Mouse (Mus musculus) midbrain, embryonic 14.5 days (tissue): ENCODE data around the gene Coq2. TPM values are rescaled to one million over a fixed set of nuclear protein-coding genes. Genes with fewer than 3 reads are reported as not detected.

Experiments
- ATAC-seq: fragments of 200-750 bp; cut with Nextera tagmentation; 2 replicates; pipeline ENCODE4 v1.8.0; 2017; ENCODE audit warnings: moderate number of reproducible peaks, moderate library complexity; ENCODE audit not compliant: low FRiP score, low TSS enrichment
- DNase-seq: peaks from one replicate; pipeline ENCODE4 v3.0.0-alpha.2; 2015
- H3K27ac ChIP-seq: fragments of 300-500 bp; sonication (generic); replicated peaks from 2 replicates; pipeline ENCODE4 v1.5.1; 2014; ENCODE audit warnings: mild to moderate bottlenecking, low read depth, low read length, moderate library complexity
- H3K27me3 ChIP-seq: fragments of 300-500 bp; sonication (generic); 2 replicates; pipeline ENCODE4 v1.6.1; 2014; ENCODE audit warnings: low read length, control low read depth, mixed read lengths; ENCODE audit not compliant: control insufficient read depth, insufficient read depth
- H3K36me3 ChIP-seq: fragments of 300-500 bp; sonication (generic); 2 replicates; pipeline ENCODE4 v1.6.1; 2014; ENCODE audit warnings: low read length, control low read depth; ENCODE audit not compliant: control insufficient read depth, insufficient read depth
- H3K4me1 ChIP-seq: fragments of 300-500 bp; sonication (generic); 2 replicates; pipeline ENCODE4 v1.6.1; 2014; ENCODE audit warnings: mild to moderate bottlenecking, antibody characterized with exemption, low read length, control low read depth; ENCODE audit not compliant: control insufficient read depth, insufficient read depth
- H3K4me2 ChIP-seq: fragments of 300-500 bp; sonication (generic); 2 replicates; pipeline ENCODE4 v1.6.1; 2014; ENCODE audit warnings: mild to moderate bottlenecking, low read length, moderate library complexity
- H3K4me3 ChIP-seq: fragments of 300-500 bp; sonication (generic); replicated peaks from 2 replicates; pipeline ENCODE4 v1.5.1; 2014; ENCODE audit warnings: low read depth, low read length
- H3K9ac ChIP-seq: fragments of 300-500 bp; sonication (generic); replicated peaks from 2 replicates; pipeline ENCODE4 v1.6.1; 2014; ENCODE audit warnings: mild to moderate bottlenecking, low read length, moderate library complexity
- H3K9me3 ChIP-seq: fragments of 300-500 bp; sonication (generic); 2 replicates; pipeline ENCODE4 v1.6.1; 2016; ENCODE audit warnings: low read length, control low read depth, mixed read lengths; ENCODE audit not compliant: control insufficient read depth
- WGBS: fragments of 180-500 bp; shearing (Covaris S2); extraction: QIAGEN DNeasy Blood & Tissue Kit; methylation state at CpG from one replicate; pipeline ENCODE4 v1.1.7; 2014; 5-methylcytosine and 5-hydroxymethylcytosine counted together
- polyA plus RNA-seq: library from polyadenylated mRNA; unstranded; fragments of >200 nt; fragmentation: Nextera tagmentation; extraction: Ambion mirVana; gene quantifications from 2 replicates; pipeline ENCODE4 v1.2.1, GENCODE M21; 2014

The Coq2 gene
- polyA plus RNA-seq, 1 experiment from 2014 or later, result 54.8 TPM

DNA sequence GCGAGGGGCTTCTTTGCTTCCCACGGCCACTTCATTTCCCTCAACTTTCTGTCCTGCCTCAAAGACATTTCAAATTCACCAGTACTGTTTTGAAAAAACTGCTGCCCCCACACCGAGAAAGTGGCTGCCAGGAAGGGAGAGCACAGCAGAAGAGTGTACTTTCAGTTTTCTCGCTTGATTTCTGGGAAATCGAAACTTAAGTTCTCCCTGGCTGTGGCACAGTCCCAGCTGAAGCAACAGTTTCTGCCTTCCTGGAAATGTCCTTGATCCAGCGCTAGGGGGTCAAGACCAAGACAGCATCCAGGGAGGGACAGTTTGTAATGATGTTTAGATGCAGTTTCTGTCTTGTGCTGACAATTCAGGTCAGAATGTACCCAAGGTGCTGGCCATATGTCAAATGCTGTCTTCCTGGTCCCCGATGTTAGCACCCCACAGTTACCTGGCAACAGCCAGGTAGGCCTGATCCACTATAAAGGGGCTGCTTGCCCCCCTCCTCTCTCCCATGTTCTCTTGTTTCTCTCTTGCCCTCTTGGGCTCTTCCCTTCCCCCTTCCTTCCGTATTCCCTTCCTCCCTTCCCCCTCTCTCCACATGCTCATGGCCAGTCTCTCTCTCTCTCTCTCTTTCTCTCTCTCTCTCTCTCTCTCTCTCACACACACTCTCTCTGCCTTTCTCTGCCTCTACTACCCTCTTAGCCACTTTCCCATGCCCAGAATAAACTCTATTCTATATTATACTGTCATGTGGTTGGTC lies 38.0 kb downstream of the Coq2 start:
- WGBS, result 77% methylated on average over 8 of the region's 8 CpGs
- no peaks in the 10 kb centered on the region for H3K9me3 ChIP-seq
- H3K9ac ChIP-seq, result no peak overlapping the region
- no peak overlapping the region for H3K27ac ChIP-seq
- H3K27me3 ChIP-seq, result no peaks in the 10 kb centered on the region
- H3K4me2 ChIP-seq, result no peak overlapping the region
- ATAC-seq (no peak), DNase-seq (no peak)
- H3K4me3 ChIP-seq, result no peak overlapping the region
- no peaks in the 10 kb centered on the region for H3K36me3 ChIP-seq
- no peaks in the 10 kb centered on the region for H3K4me1 ChIP-seq

DNA sequence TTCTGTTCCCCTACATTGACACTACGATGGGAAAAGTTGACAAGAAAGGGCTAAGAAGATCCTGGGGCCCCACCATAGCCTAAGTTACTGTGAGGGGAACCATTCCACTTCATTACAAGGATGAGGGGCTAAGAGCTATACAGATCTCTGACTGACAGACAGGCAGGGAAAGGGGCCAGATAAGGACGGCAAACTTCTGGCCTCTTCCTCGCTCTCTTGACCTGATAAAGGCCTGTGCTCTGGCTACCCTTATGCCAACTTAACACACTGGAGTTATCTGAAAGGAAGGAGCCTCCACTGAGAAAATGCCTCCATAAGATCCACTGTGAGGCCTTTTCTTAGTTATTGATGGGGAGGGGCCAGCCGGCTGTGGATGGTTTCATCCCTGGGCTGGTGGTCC lies 39.0 kb downstream of the Coq2 start:
- Histone ChIP-seq H3K9ac (no peak overlapping the region), H3K4me3 (no peak overlapping the region), H3K36me3 (no peaks in the 10 kb centered on the region), H3K9me3 (no peaks in the 10 kb centered on the region), H3K27me3 (no peaks in the 10 kb centered on the region), H3K27ac (no peak overlapping the region), H3K4me2 (no peak overlapping the region), H3K4me1 (no peaks in the 10 kb centered on the region)
- no peak for ATAC-seq
- no peak for DNase-seq
- 95% methylated on average over 4 of the region's 4 CpGs for WGBS

DNA sequence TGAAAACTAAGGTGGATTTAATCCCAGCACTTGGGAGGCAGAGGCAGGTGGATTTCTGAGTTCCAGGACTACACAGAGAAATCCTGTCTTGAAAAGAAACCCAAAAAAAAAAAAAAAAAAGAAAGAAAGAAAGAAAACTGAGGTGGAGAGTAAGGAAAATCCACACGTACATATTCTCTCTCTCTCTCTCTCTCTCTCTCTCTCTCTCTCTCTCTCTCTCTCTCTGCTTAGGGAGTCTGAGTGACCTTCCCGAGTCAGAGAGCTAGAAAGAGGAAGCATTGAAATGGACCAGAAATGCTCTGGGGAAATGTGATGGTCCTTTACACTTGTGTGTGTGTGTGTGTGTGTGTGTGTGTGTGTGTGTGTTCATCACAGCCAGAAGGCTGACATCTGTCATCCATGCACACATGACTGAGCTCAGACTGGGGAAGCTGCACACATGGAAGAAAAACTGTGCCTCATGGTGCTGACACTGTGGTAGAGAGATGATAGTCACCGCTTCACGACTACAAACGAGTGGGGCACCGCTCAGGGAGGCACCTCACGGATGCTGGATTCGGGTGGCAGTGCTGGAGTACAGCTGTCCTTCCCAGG lies 40.0 kb downstream of the Coq2 start:
- no peaks in the 10 kb centered on the region for H3K36me3 ChIP-seq
- no peaks in the 10 kb centered on the region for H3K27me3 ChIP-seq
- 88% methylated on average over 8 of the region's 8 CpGs for WGBS
- H3K27ac ChIP-seq, result no peak overlapping the region
- H3K9ac ChIP-seq, result no peak overlapping the region
- H3K4me1 ChIP-seq, result no peaks in the 10 kb centered on the region
- H3K4me3 ChIP-seq, result no peak overlapping the region
- no peak overlapping the region for H3K4me2 ChIP-seq
- ATAC-seq, result no peak
- no peaks in the 10 kb centered on the region for H3K9me3 ChIP-seq
- no peak for DNase-seq

DNA sequence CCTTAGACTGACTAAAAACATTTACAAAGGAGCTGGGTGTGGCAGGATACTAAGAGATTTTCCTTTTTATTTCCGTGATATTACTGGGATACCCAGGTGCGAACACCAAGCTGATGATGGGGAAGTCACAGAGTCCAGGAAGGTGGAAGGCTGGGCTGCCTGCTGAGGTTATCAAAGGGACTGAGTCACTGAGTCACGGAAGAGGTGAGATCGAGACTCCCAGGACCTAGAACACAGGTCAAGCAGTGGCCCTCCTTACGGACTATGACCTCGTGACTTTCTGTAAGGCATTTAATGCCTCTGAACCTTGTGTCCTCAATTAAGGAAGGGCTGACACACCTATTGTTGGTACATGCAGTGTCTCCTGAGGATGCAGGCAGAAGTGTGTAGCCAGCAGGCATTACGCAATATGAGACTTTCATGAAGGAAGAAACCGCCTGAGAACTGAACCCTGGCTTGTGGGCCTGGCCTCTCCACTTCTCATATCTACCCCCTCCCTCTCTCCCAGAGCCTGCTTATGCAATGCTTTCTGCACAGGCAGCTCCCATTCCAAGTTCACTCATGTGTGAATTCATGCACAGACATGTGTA lies 42.3 kb downstream of the Coq2 start:
- H3K36me3 ChIP-seq, result no peaks in the 10 kb centered on the region
- WGBS, result 92% methylated on average over 8 of the region's 8 CpGs
- DNase-seq (no peak), ATAC-seq (no peak)
- H3K4me3 ChIP-seq, result no peak overlapping the region
- H3K9me3 ChIP-seq, result no peaks in the 10 kb centered on the region
- H3K27ac ChIP-seq, result no peak overlapping the region
- no peaks in the 10 kb centered on the region for H3K27me3 ChIP-seq
- no peaks in the 10 kb centered on the region for H3K4me1 ChIP-seq
- no peak overlapping the region for H3K4me2 ChIP-seq
- H3K9ac ChIP-seq, result no peak overlapping the region

DNA sequence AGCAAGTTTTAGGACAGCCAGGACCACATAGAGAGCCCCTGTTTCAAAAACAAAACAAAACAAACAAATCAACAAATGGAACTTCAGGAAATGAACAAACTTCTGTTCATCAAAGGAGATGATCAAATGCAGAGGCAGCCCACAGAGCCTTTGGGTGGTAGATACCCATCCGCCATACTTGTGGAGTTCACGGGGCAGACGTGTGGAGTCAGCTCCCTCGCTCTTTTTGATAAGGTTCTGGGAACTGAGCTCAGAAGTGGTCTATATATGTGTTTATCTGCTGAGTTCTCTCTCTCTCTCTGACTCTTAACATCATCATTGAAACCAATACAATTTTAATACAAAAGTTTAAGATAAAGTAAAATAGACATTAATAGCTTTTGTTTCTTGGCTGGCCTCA lies 46.1 kb downstream of the Coq2 start:
- H3K27ac ChIP-seq, result no peak overlapping the region
- H3K27me3 ChIP-seq, result no peaks in the 10 kb centered on the region
- H3K4me1 ChIP-seq, result no peaks in the 10 kb centered on the region
- no peaks in the 10 kb centered on the region for H3K9me3 ChIP-seq
- H3K4me2 ChIP-seq, result no peak overlapping the region
- ATAC-seq (no peak), DNase-seq (no peak)
- no peaks in the 10 kb centered on the region for H3K36me3 ChIP-seq
- 94% methylated on average over 4 of the region's 4 CpGs for WGBS
- H3K9ac ChIP-seq, result no peak overlapping the region
- no peak overlapping the region for H3K4me3 ChIP-seq

DNA sequence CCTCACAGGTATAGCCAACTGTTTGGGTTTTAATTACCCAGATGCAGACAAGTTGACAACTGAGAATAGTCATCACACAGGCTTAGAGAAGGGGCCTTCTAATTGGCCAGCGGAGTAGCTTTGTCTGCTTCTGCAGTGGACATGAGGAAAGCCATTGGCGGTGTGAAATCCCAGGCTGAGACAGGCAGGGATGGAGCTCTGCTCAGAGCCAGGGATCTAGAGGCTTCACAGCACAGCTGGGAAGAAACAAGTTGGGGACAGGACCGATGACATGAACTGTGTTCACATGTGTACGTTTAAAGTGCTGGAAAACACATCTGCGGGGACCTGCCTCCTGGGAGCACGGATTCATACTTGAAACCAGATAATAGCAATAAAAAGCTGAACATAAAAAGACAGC lies 48.4 kb downstream of the Coq2 start:
- no peak overlapping the region for H3K9ac ChIP-seq
- H3K4me1 ChIP-seq, result no peaks in the 10 kb centered on the region
- no peak for ATAC-seq
- no peaks in the 10 kb centered on the region for H3K36me3 ChIP-seq
- H3K27me3 ChIP-seq, result no peaks in the 10 kb centered on the region
- WGBS, result 75% methylated on average over 6 of the region's 6 CpGs
- DNase-seq, result no peak
- H3K4me3 ChIP-seq, result no peak overlapping the region
- no peaks in the 10 kb centered on the region for H3K9me3 ChIP-seq
- no peak overlapping the region for H3K27ac ChIP-seq
- H3K4me2 ChIP-seq, result no peak overlapping the region

DNA sequence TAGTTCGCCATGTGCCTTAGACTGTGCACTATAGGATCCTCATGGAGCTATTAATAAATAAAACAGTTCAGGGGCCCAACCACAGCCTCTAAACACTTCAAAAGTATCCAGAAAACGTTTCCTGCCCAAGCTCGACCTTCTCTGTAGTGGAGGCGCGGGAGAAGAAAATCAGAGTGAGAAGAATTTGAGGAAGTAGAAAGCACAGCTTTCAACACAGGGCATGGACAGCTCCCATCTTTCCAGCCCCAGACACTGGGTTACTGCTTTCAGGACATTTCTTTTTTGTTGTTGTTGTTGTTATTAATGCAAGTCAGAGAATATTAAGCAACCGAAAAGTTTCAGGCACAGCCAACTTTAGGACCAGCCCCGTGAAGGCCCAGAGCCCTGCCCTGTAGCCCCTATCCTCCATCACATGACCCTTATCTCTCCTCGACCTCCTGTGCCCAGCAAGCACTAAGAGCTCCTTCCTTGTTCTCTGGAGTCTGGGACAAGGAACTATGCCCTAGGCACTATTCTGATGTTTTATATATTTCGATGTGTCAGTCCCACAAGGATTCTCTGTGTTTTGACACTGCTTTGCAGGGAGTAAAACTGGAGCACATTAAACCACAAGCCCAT lies 50.1 kb downstream of the Coq2 start:
- WGBS, result 81% methylated on average over 9 of the region's 9 CpGs
- Histone ChIP-seq H3K4me1 (no peaks in the 10 kb centered on the region), H3K4me2 (no peak overlapping the region), H3K4me3 (no peak overlapping the region), H3K27me3 (no peaks in the 10 kb centered on the region), H3K9me3 (no peaks in the 10 kb centered on the region), H3K9ac (no peak overlapping the region), H3K27ac (no peak overlapping the region), H3K36me3 (no peaks in the 10 kb centered on the region)
- ATAC-seq, result no peak
- no peak for DNase-seq

DNA sequence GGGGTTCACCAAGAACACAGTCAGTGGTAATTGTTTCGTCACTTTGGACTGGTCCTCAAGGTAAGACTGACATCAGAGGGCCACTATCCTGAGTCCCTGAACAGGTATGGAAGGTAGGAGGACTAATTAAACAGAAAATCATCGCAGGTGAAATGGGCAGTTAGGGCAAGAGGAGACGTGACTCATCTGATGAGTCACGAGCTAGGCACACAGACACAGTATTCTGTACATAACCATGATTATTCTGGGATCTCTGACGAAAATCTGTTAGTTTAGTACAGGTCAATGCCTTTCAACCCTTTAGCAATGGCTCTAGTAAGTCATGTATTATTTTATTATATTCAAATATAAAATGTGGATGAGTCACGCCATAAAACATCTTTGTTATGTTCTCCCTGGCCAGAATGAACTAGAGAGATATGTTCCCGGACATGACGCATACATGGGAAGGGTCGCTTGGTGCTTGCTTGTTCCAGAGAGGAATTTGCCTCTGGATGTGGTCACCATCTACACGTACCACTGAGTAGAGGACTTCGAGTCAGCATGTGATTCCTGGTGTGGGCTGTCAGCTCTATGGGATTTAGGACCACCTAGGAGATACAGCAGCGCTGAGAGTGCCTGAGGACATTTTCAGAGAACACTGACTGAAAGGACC lies 52.3 kb downstream of the Coq2 start:
- no peak overlapping the region for H3K9ac ChIP-seq
- no peaks in the 10 kb centered on the region for H3K36me3 ChIP-seq
- H3K4me2 ChIP-seq, result no peak overlapping the region
- H3K4me1 ChIP-seq, result no peaks in the 10 kb centered on the region
- no peak overlapping the region for H3K4me3 ChIP-seq
- no peak for ATAC-seq
- no peaks in the 10 kb centered on the region for H3K27me3 ChIP-seq
- WGBS, result 90% methylated on average over 12 of the region's 12 CpGs
- H3K27ac ChIP-seq, result no peak overlapping the region
- DNase-seq, result no peak
- H3K9me3 ChIP-seq, result no peaks in the 10 kb centered on the region
